Mouse (Mus musculus) stomach, embryonic 16.5 days (tissue): ENCODE measurements around the gene Foxp1. TPM values are rescaled to one million over a fixed set of nuclear protein-coding genes. Genes with fewer than 3 reads are reported as not detected.
A peak's percentile ranks its signal among the peaks of the same experiment; 100 is the strongest.

ENCODE experiments used
- ATAC-seq: fragments of 200-750 bp; cut with Nextera tagmentation; 2 replicates; pipeline ENCODE4 v1.8.0; 2017; ENCODE audit warnings: moderate number of reproducible peaks, moderate TSS enrichment; ENCODE audit not compliant: insufficient read depth, low FRiP score
- H3K27ac ChIP-seq: fragments of 300-500 bp; sonication (generic); 2 replicates; pipeline ENCODE4 v1.5.1; 2014; ENCODE audit warnings: low read length
- H3K27me3 ChIP-seq: fragments of 300-500 bp; sonication (generic); 2 replicates; pipeline ENCODE4 v1.6.1; 2014; ENCODE audit warnings: low read length, control low read depth, mixed read lengths; ENCODE audit not compliant: control insufficient read depth, insufficient read depth
- H3K36me3 ChIP-seq: fragments of 300-500 bp; sonication (generic); 2 replicates; pipeline ENCODE4 v1.6.1; 2014; ENCODE audit warnings: low read length; ENCODE audit not compliant: control insufficient read depth, insufficient read depth
- H3K4me1 ChIP-seq: fragments of 300-500 bp; sonication (generic); 2 replicates; pipeline ENCODE4 v1.6.1; 2014; ENCODE audit warnings: low read length, control low read depth, mixed read lengths; ENCODE audit not compliant: control insufficient read depth, insufficient read depth
- H3K4me2 ChIP-seq: fragments of 300-500 bp; sonication (generic); 2 replicates; pipeline ENCODE4 v1.6.1; 2014; ENCODE audit warnings: low read depth, low read length, mixed read lengths
- H3K4me3 ChIP-seq: fragments of 300-500 bp; sonication (generic); replicated peaks from 2 replicates; pipeline ENCODE4 v1.5.1; 2014; ENCODE audit warnings: mild to moderate bottlenecking, low read length
- H3K9ac ChIP-seq: fragments of 300-500 bp; sonication (generic); 2 replicates; pipeline ENCODE4 v1.6.1; 2014; ENCODE audit warnings: low read length
- H3K9me3 ChIP-seq: fragments of 300-500 bp; sonication (generic); replicated peaks from 2 replicates; pipeline ENCODE4 v1.6.1; 2016; ENCODE audit warnings: low read length, control low read depth; ENCODE audit not compliant: control insufficient read depth
- WGBS: fragments of 180-500 bp; shearing (Covaris S2); extraction: QIAGEN DNeasy Blood & Tissue Kit; methylation state at CpG from one replicate; pipeline ENCODE4 v1.1.7; 2014; 5-methylcytosine and 5-hydroxymethylcytosine counted together
- polyA plus RNA-seq: library from polyadenylated mRNA; unstranded; fragments of >200 nt; fragmentation: Nextera tagmentation; extraction: Ambion mirVana; gene quantifications from 2 replicates; pipeline ENCODE4 v1.2.1, GENCODE M21; 2015

The Foxp1 gene
- polyA plus RNA-seq, 1 experiment from 2014 or later: 108 TPM

DNA sequence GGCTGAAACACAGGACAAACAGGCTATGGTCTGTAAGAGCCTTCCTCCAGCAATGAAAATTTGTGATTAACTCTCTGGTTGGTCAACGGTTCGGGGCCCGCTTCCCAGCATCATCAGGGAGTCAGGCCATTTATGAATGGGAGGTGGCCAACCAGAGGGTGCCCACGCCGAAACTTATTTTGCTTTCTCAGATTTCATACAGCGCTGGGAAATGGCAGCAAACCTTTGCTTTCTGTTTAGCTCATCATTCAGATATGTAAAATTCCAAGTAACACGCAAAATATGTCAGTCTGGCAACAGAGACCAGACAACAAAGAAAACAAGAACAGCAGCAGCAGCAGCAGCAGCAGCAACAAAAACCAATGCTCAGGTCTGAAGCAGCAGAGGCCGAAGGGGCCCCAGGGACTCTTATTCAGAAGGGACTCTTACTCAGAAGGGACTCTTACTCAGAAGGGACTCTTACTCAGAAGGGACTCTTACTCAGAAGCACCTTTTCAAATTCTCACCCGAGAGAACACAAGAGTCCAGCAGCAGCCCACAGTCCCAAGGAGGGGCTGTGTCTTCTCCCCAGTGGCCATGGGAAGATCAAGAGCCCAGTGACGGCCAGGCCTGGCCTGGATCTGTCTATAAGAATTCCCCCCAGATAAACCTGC is 391.6 kb downstream of the Foxp1 start:
- Histone ChIP-seq H3K4me1 (no peaks in the 10 kb centered on the region; the same call in 1 of the 2 replicates), H3K27ac (no peak overlapping the region), H3K4me2 (no peak overlapping the region), H3K36me3 (no peaks in the 10 kb centered on the region), H3K9me3 (no peaks in the 10 kb centered on the region), H3K4me3 (no peak overlapping the region), H3K9ac (no peak overlapping the region), H3K27me3 (no peaks in the 10 kb centered on the region)
- ATAC-seq: no peak
- 68% methylated on average over 10 of the region's 10 CpGs for WGBS

DNA sequence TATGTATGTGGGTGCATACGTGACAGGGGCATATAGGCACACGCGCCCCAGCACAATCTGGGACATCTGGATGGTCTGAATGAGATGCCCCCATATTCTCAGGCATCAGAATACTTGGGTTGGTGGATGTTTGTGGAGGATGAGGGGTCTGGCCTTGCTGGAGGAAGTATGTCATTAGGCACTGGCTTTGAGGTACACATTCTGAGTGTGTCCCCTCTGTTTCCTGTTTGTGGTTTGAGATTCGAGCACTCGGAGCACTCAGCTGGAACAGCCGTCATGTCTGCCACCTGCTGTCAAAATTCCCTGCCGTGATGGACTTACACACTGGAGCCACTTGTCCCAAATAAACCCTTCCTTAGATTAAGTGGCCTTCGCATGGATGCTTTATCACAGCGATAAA is 395.8 kb downstream of the Foxp1 start:
- H3K4me3 ChIP-seq: no peak overlapping the region
- no peaks in the 10 kb centered on the region for H3K4me1 ChIP-seq
- no peak overlapping the region for H3K4me2 ChIP-seq
- H3K9ac ChIP-seq: no peak overlapping the region
- H3K9me3 ChIP-seq: no peaks in the 10 kb centered on the region
- H3K27ac ChIP-seq: no peak overlapping the region
- H3K27me3 ChIP-seq: no peaks in the 10 kb centered on the region
- no peak for ATAC-seq
- WGBS: 78% methylated on average over 9 of the region's 9 CpGs
- no peaks in the 10 kb centered on the region for H3K36me3 ChIP-seq

DNA sequence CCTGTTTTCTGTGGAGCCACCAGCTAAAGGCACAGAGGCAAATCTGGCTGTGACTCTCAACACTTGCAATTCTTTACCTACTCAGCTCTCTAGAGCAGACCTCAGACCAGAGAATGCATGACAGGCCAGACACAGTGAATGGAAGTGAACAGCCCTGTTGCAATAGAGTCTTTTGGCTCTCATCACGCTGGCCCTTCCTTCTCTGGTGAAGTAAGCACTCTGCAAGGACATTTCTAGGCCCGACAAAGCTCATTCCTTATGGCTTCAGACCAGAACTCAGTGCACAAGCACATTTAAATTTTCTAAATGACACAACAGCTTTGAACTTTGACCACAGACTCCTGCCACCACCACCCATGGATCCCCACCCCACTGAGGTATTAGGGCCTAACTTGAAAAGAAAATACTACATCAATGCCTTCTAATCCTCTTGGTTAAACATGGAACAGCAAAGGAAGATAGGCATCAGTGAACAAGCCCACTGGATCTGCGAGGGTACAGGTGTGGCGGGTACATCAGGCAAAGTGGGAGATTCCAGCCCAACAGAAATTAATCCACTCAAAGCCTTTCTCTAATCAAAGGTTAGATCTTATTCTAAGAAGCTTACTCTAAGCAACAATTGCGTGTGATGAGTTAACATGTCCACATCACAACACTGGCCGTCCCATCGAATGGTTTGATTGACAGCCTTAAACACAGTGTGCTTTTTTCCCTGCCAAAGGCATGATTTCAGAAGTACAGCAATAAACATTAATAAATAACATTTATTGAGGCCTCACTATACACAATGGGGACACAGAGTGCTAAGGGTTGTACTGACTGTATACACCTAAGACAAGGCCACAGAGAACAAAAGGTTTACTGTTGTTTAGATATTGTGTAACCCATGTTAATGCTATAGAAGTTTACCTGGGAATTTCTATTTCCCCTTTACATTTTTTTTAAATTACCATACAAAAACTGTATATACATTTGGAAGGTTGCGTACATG is 401.4 kb downstream of the Foxp1 start:
- Histone ChIP-seq H3K9ac (no peak overlapping the region), H3K36me3 (no peaks in the 10 kb centered on the region), H3K9me3 (no peaks in the 10 kb centered on the region), H3K4me2 (no peak overlapping the region), H3K27me3 (no peaks in the 10 kb centered on the region), H3K27ac (peak overlapping the region; percentile 5), H3K4me3 (no peak overlapping the region), H3K4me1 (peaks cover 10% of the 10 kb centered on the region; the same call in 1 of the 2 replicates)
- 0 out of 2 replicates have a peak, but pooled peaks have one; percentile 25 for ATAC-seq
- 68% methylated on average over 8 of the region's 8 CpGs for WGBS

DNA sequence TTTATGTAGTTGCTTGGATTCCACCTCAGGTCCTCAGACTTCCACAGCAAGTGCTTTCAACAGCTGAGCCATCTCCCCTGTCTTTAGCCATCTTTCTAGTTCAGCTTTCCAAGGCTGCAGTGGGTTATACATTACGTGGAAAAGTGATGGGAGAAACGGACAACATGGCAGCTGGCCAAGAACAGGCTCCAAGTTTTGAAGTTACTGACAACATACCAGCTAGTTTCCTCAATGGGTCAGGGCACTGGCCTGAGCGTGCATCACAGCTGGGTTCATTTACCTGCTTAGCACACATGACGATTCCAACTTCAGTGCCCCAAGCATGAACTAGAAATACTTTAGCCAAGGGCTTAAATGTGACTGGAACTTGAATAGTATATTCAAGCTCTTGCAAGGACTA is 404.0 kb downstream of the Foxp1 start:
- no peak; the same call in 1 of the 2 replicates for ATAC-seq
- H3K27me3 ChIP-seq: no peaks in the 10 kb centered on the region
- H3K27ac ChIP-seq: 0 out of 2 replicates have a peak overlapping the region, but pooled peaks have one; percentile 25
- 41% methylated on average over 4 of the region's 4 CpGs for WGBS
- no peak overlapping the region for H3K9ac ChIP-seq
- H3K9me3 ChIP-seq: no peaks in the 10 kb centered on the region
- H3K4me2 ChIP-seq: no peak overlapping the region
- no peak overlapping the region for H3K4me3 ChIP-seq
- no peaks in the 10 kb centered on the region for H3K36me3 ChIP-seq
- H3K4me1 ChIP-seq: peaks cover 10% of the 10 kb centered on the region; the same call in 1 of the 2 replicates

DNA sequence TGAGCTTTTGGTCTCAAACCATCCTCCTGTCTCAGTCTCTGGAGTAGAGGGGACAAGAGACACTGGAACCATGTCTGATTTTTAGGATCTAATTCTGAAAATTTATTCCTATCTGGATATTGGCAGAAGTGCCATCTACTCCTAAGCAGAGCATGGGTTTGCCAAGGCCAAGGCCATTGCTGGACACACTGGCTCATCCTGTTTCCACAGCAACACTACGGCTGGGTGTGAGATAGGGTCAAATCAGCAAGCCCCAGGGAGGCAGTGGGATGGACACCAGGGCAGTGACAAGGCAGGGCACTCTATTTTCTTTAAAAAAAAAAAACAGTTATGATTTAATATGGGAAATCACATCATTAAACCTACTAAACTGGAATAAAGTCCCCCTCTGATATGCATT is 405.1 kb downstream of the Foxp1 start:
- peaks cover 10% of the 10 kb centered on the region; the same call in 1 of the 2 replicates for H3K4me1 ChIP-seq
- no peaks in the 10 kb centered on the region for H3K36me3 ChIP-seq
- H3K4me2 ChIP-seq: no peak overlapping the region
- H3K27me3 ChIP-seq: no peaks in the 10 kb centered on the region
- ATAC-seq: no peak
- no peak overlapping the region for H3K9ac ChIP-seq
- 84% methylated on average over 1 of the region's 1 CpGs for WGBS
- no peak overlapping the region for H3K4me3 ChIP-seq
- H3K27ac ChIP-seq: no peak overlapping the region
- no peaks in the 10 kb centered on the region for H3K9me3 ChIP-seq

DNA sequence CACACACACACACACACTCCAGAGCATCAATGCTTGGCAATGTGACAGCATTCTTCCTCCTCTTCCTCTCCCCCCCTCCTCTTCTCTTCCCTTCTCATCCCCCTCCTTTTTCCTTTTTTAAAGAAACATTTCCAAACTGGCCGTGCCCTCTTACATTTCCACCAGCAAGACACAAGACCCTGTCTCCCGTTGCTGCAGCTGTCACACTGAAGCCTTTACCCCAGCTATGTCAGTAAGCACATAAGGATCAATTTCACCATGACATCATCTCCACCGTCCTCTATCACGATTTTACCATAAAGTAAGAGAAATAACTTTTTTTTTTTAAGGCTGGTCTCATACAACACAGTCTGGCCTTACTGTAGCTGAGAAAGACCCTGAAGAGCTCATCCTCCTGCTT is 410.7 kb downstream of the Foxp1 start:
- WGBS: 72% methylated on average over 4 of the region's 4 CpGs
- H3K9ac ChIP-seq: no peak overlapping the region
- no peaks in the 10 kb centered on the region for H3K36me3 ChIP-seq
- H3K27ac ChIP-seq: no peak overlapping the region
- ATAC-seq: no peak
- H3K4me3 ChIP-seq: no peak overlapping the region
- H3K4me2 ChIP-seq: no peak overlapping the region
- no peaks in the 10 kb centered on the region for H3K4me1 ChIP-seq
- no peaks in the 10 kb centered on the region for H3K9me3 ChIP-seq
- H3K27me3 ChIP-seq: no peaks in the 10 kb centered on the region

DNA sequence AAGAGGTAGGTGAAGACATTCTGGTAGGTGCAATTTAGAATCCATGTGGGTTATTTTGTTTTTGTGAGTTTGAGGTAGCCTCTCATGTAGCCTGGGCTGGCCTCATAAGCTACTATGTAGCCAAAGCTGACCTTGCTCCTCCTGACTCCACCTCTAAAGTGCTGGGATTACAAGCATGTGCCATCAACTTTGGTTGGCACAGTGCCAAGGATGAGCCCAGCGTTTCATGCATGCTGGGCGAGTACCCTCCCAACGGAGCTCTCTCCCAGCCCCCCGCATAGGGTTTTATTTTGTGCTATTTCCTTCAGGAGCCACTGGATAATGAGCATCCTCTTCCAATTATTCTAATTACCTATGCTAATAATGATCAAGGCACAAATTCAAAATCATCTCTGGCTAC is 414.1 kb downstream of the Foxp1 start:
- no peak overlapping the region for H3K4me2 ChIP-seq
- 81% methylated on average over 4 of the region's 4 CpGs for WGBS
- no peaks in the 10 kb centered on the region for H3K9me3 ChIP-seq
- no peak overlapping the region for H3K4me3 ChIP-seq
- ATAC-seq: no peak
- no peaks in the 10 kb centered on the region for H3K27me3 ChIP-seq
- H3K4me1 ChIP-seq: peaks cover 24% of the 10 kb centered on the region; the same call in 1 of the 2 replicates
- H3K36me3 ChIP-seq: no peaks in the 10 kb centered on the region
- no peak overlapping the region for H3K9ac ChIP-seq
- H3K27ac ChIP-seq: no peak overlapping the region

DNA sequence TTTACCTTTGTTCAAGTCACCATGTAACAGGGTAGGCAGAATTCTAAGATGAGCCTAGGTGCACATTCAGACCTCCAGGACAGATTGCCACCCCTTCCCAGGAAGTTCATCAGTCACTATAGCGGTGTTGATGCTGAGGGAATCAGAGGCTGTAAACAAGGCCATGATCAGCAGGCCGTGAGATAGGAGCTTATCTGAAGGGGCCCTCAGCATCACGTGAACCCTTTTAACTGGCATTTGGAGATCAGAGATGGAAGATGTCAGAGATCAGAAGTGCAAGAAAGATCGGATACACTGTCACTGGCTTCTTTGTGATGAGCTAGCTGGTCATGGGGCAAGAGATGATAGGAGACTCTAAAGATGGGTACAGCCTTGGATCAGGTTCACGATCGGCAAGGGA is 414.8 kb downstream of the Foxp1 start:
- ATAC-seq: no peak

DNA sequence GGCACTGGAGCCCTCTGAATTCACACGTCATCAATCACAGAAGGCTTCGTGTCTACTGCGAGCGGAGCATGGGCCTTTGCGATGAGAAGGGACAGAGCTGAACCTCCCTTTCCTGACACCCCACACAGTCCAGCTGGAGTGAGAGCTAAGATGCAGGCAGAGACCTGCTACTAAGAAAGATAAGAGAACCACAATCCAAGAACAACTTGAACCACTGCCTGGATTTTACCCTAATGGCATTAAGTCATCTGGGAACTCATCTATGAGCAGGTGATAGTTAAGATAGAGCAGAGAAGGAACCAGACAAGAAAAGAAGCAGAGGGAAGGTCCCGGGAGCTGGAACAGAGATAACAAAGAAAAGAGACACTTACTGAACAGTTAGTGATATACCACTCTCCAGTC is 415.4 kb downstream of the Foxp1 start:
- Histone ChIP-seq H3K4me1 (peaks cover 27% of the 10 kb centered on the region; the same call in 1 of the 2 replicates), H3K27me3 (no peaks in the 10 kb centered on the region), H3K4me2 (no peak overlapping the region), H3K36me3 (no peaks in the 10 kb centered on the region), H3K9me3 (no peaks in the 10 kb centered on the region), H3K27ac (no peak overlapping the region), H3K9ac (no peak overlapping the region), H3K4me3 (no peak overlapping the region)
- ATAC-seq: 0 out of 2 replicates have a peak, but pooled peaks have one; percentile 26
- 46% methylated on average over 6 of the region's 6 CpGs for WGBS

More for the DNA sequence above, 414.8 kb downstream of the Foxp1 start:
- Histone ChIP-seq H3K9ac (no peak overlapping the region), H3K4me2 (no peak overlapping the region), H3K9me3 (no peaks in the 10 kb centered on the region), H3K4me3 (no peak overlapping the region), H3K27me3 (no peaks in the 10 kb centered on the region), H3K27ac (no peak overlapping the region), H3K36me3 (no peaks in the 10 kb centered on the region), H3K4me1 (peaks cover 27% of the 10 kb centered on the region; the same call in 1 of the 2 replicates)
- 82% methylated on average over 6 of the region's 6 CpGs for WGBS
